26 mouse cellular contexts compared by ENCODE assay signal in genomic region chr8:46793248-46793647, GRCm38 (mm10). TPM values are rescaled to one million over a fixed set of nuclear protein-coding genes. Genes with fewer than 3 reads are reported as not detected.
DNase-seq lines count a peak whose midpoint lies in the region; ATAC-seq and TF ChIP-seq lines count a peak whose summit lies in the region.
"Had no signal": no experiment of that assay in that cellular context is flagged by ENCODE, and none has a peak within 500 bp of the region (broad histone marks: within the 10 kb centered on the region; RNA-seq: fewer than 3 reads in every experiment).

No protein-coding gene starts in this region.

- peak overlapping the region; percentile 78 for H3K27ac ChIP-seq in liver, postnatal 0 days (ENCODE audit: low read depth)
- H3K27ac ChIP-seq in liver, embryonic 12.5 days: no peak overlapping the region
- H3K27ac ChIP-seq in brown adipose tissue, adult 24 weeks (replicated peaks; ENCODE audit: low read depth, low read length): peak overlapping the region; percentile 39; the same call in 1 of the 2 replicates
- no peak overlapping the region for H3K27ac ChIP-seq in forebrain, embryonic 10.5 days
- H3K27ac ChIP-seq: heart, adult 2 months; hindbrain, embryonic 13.5 days; limb, embryonic 13.5 days; liver, embryonic 14.5 days; midbrain, embryonic 13.5 days; neural tube, embryonic 15.5 days had no signal

- no peaks in the 10 kb centered on the region for H3K27me3 ChIP-seq in liver, postnatal 0 days (ENCODE audit: insufficient read depth, low read length)
- H3K27me3 ChIP-seq in liver, embryonic 12.5 days (replicated peaks): no peaks in the 10 kb centered on the region
- H3K27me3 ChIP-seq in forebrain, embryonic 10.5 days (ENCODE audit: poor library complexity, severe bottlenecking): no peaks in the 10 kb centered on the region
- H3K27me3 ChIP-seq: heart, embryonic 12.5 days; hindbrain, embryonic 13.5 days; limb, embryonic 13.5 days; midbrain, embryonic 13.5 days; neural tube, embryonic 15.5 days had no signal

- no peak for TF ChIP-seq EP300 in liver, postnatal 0 days (IDR thresholded peaks at IDR 0.05; ENCODE audit: low read depth)

- H3K36me3 ChIP-seq in liver, postnatal 0 days (replicated peaks; ENCODE audit: insufficient read depth, low read length): peaks cover 31% of the 10 kb centered on the region
- peaks cover 33% of the 10 kb centered on the region for H3K36me3 ChIP-seq in liver, embryonic 12.5 days
- peaks cover 23% of the 10 kb centered on the region for H3K36me3 ChIP-seq in forebrain, embryonic 10.5 days (replicated peaks)

- no peak overlapping the region for H3K4me2 ChIP-seq in liver, postnatal 0 days (ENCODE audit: low read depth, low read length)
- H3K4me2 ChIP-seq in liver, embryonic 12.5 days: no peak overlapping the region
- H3K4me2 ChIP-seq: heart, embryonic 12.5 days; hindbrain, embryonic 13.5 days; limb, embryonic 13.5 days; midbrain, embryonic 13.5 days; neural tube, embryonic 15.5 days had no signal

- 80% methylated on average over 14 of the region's 14 CpGs for WGBS in liver, postnatal 0 days (ENCODE audit: insufficient replicate concordance)
- 81% methylated on average over 14 of the region's 14 CpGs for WGBS in liver, embryonic 12.5 days (ENCODE audit: insufficient replicate concordance)
- WGBS in forebrain, embryonic 10.5 days: 96% methylated on average over 14 of the region's 14 CpGs

- no peak for TF ChIP-seq CTCF in liver, postnatal 0 days (IDR thresholded peaks at IDR 0.05; ENCODE audit: low read depth)

- H3K4me3 ChIP-seq in liver, postnatal 0 days (ENCODE audit: low read depth, low read length): no peak overlapping the region
- H3K4me3 ChIP-seq in liver, embryonic 12.5 days: no peak overlapping the region
- H3K4me3 ChIP-seq in brown adipose tissue, adult 24 weeks (ENCODE audit: insufficient read depth, low read depth, low read length): no peak overlapping the region
- H3K4me3 ChIP-seq in forebrain, embryonic 10.5 days: no peak overlapping the region
- H3K4me3 ChIP-seq: heart, adult 2 months; heart, embryonic 12.5 days; hindbrain, embryonic 13.5 days; limb, embryonic 13.5 days; midbrain, embryonic 13.5 days; neural tube, embryonic 15.5 days had no signal

- no peak overlapping the region for H3K9ac ChIP-seq in liver, postnatal 0 days (replicated peaks)
- H3K9ac ChIP-seq in liver, embryonic 12.5 days: no peak overlapping the region
- H3K9ac ChIP-seq: heart, embryonic 12.5 days; hindbrain, embryonic 13.5 days; limb, embryonic 13.5 days; liver, embryonic 14.5 days; midbrain, embryonic 13.5 days; neural tube, embryonic 15.5 days had no signal

- ATAC-seq in liver, postnatal 0 days: no peak
- ATAC-seq in liver, embryonic 12.5 days: no peak
- 0 out of 2 replicates have a peak, but pooled peaks have one; percentile 7 for ATAC-seq in megakaryocyte progenitor cell, adult 5-6 weeks (replicated peaks; ENCODE audit: poor library complexity)
- ATAC-seq: activated CD4-positive, CD25-positive, alpha-beta regulatory T cell, adult 4 months; forebrain, embryonic 14.5 days; midbrain, embryonic 13.5 days had no signal

- H3K4me1 ChIP-seq in liver, postnatal 0 days (ENCODE audit: insufficient read depth): peaks cover 41% of the 10 kb centered on the region
- H3K4me1 ChIP-seq in liver, embryonic 12.5 days: peaks cover 55% of the 10 kb centered on the region
- H3K4me1 ChIP-seq in brown adipose tissue, adult 24 weeks (ENCODE audit: control insufficient read depth, insufficient read depth, insufficient read length, low read length): peaks cover 21% of the 10 kb centered on the region
- H3K4me1 ChIP-seq in forebrain, embryonic 10.5 days: no peaks in the 10 kb centered on the region
- H3K4me1 ChIP-seq: hindbrain, embryonic 13.5 days; limb, embryonic 13.5 days; midbrain, embryonic 13.5 days; neural tube, embryonic 15.5 days had no signal

- no peaks in the 10 kb centered on the region for H3K9me3 ChIP-seq in liver, postnatal 0 days (ENCODE audit: low read length)
- H3K9me3 ChIP-seq in liver, embryonic 12.5 days (replicated peaks): no peaks in the 10 kb centered on the region; the same call in 1 of the 2 replicates
- H3K9me3 ChIP-seq in forebrain, embryonic 10.5 days: no peaks in the 10 kb centered on the region
- H3K9me3 ChIP-seq: heart, embryonic 12.5 days; hindbrain, embryonic 13.5 days; limb, embryonic 13.5 days; midbrain, embryonic 13.5 days; neural tube, embryonic 15.5 days had no signal

- no peak for DNase-seq in liver, postnatal 0 days
- DNase-seq in thymus, postnatal 4 days: no peak
- no peak for DNase-seq in forebrain, embryonic 10.5 days (ENCODE audit: extremely low spot score, low spot score)
- DNase-seq: B cell, adult 2 months; cerebellum, adult 11 months; cerebellum, adult 9-10 months; cerebellum, postnatal 36 days; gastrocnemius, postnatal 36 days; heart, adult 2 months; heart, postnatal 4 days; kidney, adult 2 months; kidney, postnatal 36 days; lung, postnatal 4 days; right cerebral cortex, postnatal 25 days; spleen, adult 18-20 months had no signal

RNA-seq across cellular contexts. Expression of gene Irf2, which starts 53.7 kb away (rescaled TPM):
- polyA plus RNA-seq in liver, postnatal 0 days (2015; fragmentation: Nextera tagmentation; extraction: Ambion mirVana): 23.1 and 24.3 TPM in 2 replicates
- 14.8 and 17.5 TPM in 2 replicates for polyA plus RNA-seq in liver, embryonic 12.5 days (2016; fragmentation: Nextera tagmentation; extraction: Ambion mirVana)
- 23.4 and 32.7 TPM in 2 replicates for polyA plus RNA-seq in brown adipose tissue, adult 24 weeks (2012; ENCODE audit: insufficient read depth, insufficient read length, missing spikeins)
- total RNA-seq in megakaryocyte progenitor cell, adult 5-6 weeks (2015): 56.6 and 58.9 TPM in 2 replicates
- total RNA-seq in megakaryocyte progenitor cell, adult 5-6 weeks (2017): 11.9 and 28.5 TPM in 2 replicates
- polyA plus RNA-seq in forebrain, embryonic 10.5 days (2016; fragmentation: Nextera tagmentation; extraction: Ambion mirVana): 5.6 and 7.8 TPM in 2 replicates

Comparison
In these comparisons a context has a peak if more than half of its experiments do, and no peak if none do; other contexts are left out.
1. H3K27ac ChIP-seq: peak in liver, postnatal 0 days (single experiment) and brown adipose tissue, adult 24 weeks (single experiment); none in liver, embryonic 12.5 days (single experiment) and forebrain, embryonic 10.5 days (single experiment).